Mouse (Mus musculus) gastrocnemius, adult 8-10 months (tissue): ENCODE results near the gene Zfp706. TPM values are rescaled to one million over a fixed set of nuclear protein-coding genes. Genes with fewer than 3 reads are reported as not detected.

Experiments
- DNase-seq, 2 experiments: peaks; one replicate each; pipeline ENCODE4 v3.0.0; 2022; ENCODE audit warnings: low spot score in 2 of 2
- total RNA-seq, 4 experiments: library from RNA; stranded (reverse); gene quantifications; 2 replicates each; pipeline ENCODE4 v1.2.4; 2022

The Zfp706 gene
- total RNA-seq, 4 experiments from 2014 or later = 111 to 117 (median 113) TPM

DNA sequence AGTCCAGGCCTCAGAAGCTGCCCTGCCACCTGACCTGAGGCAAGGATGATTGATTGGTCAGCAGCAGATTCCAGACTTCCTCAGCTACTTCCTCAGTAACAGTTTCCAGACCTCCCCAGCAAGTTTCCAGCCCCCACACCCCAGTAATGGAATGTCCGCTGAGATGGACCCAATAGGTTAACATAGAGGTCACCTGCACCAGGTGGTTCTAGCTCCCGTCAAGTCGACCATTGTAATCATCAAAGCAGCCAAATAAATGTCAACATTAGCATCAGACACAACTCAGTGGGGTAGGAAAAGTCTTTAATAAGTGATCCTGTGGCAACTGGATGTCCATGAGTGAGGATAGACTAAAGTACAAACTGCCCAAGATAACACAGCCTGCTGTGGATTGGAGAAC is 3.7 kb upstream of the Zfp706 start:
- DNase-seq = no peak

DNA sequence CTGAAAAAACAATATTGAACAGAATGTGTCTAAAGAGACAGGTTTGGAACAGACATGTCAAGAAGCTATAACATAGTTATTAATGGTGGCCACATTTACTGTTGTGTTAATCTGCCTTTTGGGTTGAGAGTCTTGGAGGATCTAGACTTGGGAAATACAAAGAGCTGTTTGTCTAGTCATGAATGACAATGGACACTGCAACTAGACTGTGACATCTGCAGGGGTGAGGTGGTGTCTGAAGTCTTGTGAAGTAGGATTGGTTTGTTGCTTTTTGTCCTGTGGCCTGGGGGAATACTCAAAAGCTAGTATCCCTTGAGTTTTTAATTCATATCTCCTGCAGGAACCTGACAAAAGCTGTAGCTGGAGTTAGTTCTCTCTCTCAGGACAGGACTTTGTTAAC is 973 bp upstream of the Zfp706 start:
- no peak for DNase-seq

DNA sequence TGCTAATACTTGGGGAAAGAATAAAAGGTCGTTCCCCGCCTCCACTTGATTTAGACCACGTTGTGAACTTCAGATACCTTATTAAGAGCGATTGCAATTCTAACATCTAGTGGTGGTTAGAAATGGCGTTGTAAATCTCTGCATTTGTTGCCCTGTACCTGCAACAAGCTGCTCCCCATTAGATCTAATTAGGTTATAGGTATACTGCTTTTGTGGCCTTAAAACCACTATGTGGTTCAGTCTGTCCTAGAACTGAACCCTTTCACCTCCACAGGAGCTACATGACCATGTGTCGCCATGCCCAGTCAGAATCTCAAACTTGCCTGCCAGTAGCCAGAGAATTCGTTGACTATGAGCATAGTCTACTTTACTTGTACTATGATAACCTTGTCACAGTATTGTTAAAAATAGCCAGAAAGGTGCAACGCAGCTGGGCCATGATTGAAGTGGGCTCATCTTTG is 416 bp upstream of the Zfp706 start:
- no peak for DNase-seq

- DNase-seq = peak; percentile 22 to 28
Observed at GRCm38 (mm10) chr15:37006475-37007164, 953 bp downstream of the Zfp706 start.

DNA sequence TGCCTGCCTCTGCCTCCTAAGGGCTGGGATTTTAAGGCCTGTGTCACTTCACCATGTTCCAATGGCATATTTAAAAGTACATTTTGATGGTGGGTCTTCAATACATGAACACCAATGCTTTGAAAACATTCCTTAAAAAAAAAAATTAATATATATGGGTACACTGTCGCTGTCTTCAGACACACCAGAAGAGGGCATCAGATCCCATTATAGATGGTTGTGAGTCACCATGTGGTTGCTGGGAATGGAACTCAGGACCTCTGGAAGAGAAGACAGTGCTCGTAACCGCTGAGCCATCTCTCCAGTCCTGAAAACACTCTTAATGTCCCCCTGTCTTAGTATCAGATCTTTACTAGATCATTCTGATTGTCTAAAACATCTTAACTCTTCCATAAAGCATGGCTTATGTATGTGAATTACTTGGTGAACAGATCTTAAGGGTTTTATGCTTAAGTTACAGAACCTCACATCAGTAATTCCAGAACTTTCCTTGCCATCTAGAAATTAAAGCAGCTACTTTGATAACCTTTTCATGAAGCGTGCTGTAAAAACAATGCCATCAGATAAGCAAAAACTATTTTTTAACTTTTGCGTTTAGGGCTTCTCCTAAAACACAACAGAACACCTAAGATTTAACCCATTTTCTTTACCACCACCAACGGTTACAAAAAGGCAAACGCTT is 1.6 kb downstream of the Zfp706 start:
- DNase-seq = no peak

DNA sequence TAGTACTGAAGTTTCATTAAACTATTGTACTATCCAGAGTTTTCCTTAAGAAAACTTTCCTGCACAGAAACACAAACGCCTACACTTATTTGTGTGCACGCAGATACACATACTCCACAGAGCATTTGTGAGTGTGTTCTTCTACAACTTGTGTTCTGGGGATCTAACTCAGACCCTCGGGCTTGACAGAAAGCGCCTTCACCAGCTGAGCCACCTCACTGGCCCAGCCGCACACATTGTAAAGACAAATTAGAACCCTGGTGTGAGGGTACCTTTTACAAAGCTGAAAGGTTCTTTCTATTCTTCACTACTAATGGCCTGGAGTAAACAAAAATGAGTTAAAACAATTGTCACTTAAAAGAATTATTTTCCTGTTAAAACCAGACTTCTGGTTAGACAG is 2.7 kb downstream of the Zfp706 start:
- DNase-seq = no peak

DNA sequence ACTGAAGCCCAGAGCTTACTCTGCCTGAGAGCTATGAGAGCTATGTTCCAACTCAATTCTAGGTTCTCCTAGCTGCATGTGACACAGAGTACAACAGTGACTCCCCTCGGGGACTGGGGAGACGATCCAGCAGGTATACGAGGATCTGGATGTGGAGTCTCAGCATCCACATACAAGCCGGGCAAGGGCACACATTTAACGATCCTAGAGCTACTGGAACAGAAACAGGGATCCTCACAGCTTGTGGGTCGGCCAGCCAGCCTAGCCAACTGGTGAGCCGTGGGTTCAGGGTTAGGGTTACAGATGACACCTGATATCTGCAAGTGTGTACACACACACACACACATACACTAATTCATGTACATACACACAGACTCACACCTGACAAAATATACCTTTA is 5.3 kb downstream of the Zfp706 start:
- DNase-seq = no peak

DNA sequence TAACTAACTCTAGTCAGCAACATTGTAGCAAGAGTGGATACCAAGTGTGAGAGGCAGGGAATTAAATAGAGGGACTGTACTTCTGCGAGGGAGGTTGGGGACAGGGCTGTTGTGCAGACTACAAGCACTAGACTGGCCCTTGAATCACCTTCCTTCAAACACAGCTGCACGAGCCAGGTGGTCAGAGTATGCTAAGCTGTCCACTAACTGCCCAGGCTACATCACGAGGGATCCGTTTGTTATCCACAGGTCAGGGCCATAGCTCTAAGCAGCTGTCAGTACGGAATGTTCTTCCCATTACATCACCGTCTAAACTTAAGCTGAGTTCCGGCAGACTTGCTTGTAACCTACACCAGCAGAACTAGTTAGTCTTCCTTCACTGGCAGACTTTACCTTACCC is 8.0 kb downstream of the Zfp706 start:
- peak in 1 of 2 experiments; percentile 23 for DNase-seq

DNA sequence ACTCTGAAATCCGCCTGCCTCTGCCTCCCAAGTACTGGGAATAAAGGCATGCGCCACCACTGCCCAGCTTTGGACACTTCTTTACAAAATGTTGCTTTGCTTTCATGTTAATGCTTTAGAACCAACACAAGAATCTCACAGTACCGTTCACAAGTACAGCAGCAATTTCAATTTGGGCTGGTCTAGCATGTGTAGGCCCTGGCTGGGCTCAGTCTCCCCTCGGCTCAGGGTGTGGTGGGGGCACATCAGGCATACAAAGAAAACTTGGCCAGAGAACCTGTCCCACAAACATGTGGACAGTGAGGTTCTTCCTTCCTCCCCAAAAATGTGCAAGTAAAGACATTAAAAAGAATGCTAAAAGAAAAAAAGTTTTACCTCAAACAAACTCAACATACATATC is 12.4 kb downstream of the Zfp706 start:
- no peak for DNase-seq

GRCm38 (mm10) chr15:36994665-36995064 is 12.9 kb downstream of the Zfp706 start:
- no peak for DNase-seq

DNA sequence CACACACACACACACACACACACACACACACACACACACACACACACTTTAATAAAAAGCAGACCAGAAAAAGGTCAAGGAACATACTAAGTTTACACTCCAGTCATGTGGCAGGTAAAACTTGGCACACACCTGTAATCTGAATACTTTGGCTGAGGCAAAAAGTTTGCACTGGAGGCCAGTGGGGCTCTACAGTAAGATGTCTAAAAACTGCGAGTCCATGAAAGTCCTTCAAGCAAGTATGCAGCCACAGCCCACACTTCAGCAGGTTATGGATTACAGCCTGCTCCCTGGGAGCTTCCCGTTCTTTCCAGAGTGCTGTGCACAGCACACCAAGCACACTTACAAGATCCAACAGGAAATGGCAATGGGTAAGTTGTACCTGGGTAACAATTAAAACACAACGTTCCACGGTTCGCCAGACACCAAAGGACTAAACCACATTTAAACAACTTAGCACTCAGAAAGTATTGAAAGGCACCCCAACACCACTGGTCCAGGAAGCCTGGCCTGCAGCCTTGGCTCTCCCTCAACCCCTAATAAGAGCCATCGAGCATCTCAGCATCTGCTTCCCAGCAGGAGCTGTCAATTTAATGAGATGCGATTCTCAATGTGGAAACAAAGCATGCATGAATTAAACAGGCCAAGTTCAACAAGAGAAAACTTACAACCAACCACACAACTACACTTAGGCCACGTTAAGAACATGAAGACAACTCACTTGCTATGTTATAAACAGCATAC is 14.0 kb downstream of the Zfp706 start:
- no peak for DNase-seq

- DNase-seq = no peak
Observed at GRCm38 (mm10) chr15:36991353-36991752, 16.2 kb downstream of the Zfp706 start.

GRCm38 (mm10) chr15:36989922-36990321 is 17.7 kb downstream of the Zfp706 start:
- no peak for DNase-seq

DNA sequence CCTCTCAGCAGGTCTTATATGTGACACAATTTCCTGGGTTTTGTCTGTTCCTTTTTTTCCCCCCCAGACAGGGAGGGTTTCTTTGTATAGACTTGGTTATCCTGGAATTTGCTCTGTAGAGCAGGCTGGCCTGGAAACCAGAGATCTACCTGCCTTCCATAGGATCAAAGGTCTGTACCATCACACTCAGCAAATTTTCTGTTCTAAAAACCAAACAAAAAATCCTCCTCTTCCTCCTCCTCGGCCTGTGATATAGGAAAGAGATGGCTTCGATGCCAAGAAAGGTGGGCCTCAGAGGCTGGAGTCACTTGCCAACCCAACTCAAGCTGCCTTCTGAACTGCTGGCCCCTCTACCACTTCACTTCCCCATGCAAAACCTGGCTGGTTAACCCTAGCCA is 18.9 kb downstream of the Zfp706 start:
- no peak for DNase-seq

- DNase-seq = no peak
Observed at GRCm38 (mm10) chr15:36987976-36988717, 19.4 kb downstream of the Zfp706 start.

GRCm38 (mm10) chr15:36987211-36987877 is 20.2 kb downstream of the Zfp706 start:
- peak in 1 of 2 experiments; percentile 32 for DNase-seq

DNA sequence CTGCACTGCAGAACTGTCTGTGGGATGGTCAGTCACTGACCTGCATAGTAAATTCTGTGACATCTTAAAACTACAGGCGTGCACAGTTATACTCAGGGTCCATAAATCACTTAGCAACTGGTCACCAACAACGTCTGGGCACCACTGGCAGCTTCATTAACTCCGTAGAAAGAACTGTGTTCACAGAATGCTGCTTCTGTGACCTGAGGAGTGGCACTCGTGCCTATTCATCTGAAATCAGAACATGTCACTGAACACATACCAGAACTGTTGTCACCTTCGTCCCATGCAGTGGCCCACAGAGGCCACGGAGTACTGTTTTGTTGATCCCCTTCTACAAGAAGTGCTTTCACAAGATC is 22.0 kb downstream of the Zfp706 start:
- no peak for DNase-seq

DNA sequence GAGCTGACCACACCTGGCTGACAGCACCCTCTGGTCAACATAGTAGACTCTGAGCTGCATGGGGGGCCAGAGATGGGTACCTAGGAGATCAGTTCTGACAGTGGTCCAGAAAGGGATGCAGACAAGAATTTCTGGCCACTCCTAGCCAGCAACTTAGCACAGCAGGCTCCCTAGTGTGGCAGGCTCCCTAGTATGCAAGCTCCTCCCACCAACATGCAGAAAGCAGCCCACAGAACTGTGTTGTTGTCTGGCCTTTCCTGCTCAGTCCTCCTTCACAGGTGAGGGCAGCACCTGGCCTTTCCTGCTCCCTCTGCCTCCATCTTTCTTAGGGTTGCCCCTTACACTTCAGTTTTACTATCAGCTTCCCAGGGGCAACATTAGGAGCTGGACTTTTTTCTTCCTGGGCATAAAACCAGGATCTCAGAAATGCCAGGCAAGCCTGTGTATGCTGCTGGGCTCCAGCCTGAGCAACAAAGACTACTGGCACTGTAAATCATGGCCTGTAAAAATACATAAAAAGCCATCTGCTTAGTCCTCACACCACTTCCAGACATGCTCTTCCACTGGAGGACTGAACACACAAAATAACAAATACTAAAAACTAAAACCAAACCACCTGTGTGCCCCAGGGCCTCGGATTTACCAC is 22.5 kb downstream of the Zfp706 start:
- DNase-seq = no peak

DNA sequence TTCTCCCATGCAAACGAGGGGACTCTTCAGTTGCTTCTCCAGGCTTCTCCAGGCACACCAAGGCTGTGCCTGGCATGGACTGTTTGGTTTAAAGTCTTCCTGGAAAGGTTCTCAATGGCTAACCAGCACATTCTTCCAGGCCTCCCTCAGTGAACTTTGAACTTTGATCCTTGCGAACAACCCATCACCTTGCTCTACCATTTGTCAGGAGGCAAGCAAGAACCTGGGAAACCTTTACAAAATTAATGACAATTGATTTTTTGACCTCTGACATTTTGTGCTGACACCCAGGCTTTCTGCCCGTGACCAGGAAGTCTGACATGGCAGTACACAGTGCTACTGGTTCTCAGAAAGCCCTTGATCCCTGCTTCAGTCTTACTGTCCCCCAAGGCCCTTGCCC is 24.1 kb downstream of the Zfp706 start:
- no peak for DNase-seq

GRCm38 (mm10) chr15:36980238-36980637 is 27.3 kb downstream of the Zfp706 start:
- DNase-seq = no peak
